8 mouse cellular contexts compared by ENCODE assay signal in the genomic region with DNA sequence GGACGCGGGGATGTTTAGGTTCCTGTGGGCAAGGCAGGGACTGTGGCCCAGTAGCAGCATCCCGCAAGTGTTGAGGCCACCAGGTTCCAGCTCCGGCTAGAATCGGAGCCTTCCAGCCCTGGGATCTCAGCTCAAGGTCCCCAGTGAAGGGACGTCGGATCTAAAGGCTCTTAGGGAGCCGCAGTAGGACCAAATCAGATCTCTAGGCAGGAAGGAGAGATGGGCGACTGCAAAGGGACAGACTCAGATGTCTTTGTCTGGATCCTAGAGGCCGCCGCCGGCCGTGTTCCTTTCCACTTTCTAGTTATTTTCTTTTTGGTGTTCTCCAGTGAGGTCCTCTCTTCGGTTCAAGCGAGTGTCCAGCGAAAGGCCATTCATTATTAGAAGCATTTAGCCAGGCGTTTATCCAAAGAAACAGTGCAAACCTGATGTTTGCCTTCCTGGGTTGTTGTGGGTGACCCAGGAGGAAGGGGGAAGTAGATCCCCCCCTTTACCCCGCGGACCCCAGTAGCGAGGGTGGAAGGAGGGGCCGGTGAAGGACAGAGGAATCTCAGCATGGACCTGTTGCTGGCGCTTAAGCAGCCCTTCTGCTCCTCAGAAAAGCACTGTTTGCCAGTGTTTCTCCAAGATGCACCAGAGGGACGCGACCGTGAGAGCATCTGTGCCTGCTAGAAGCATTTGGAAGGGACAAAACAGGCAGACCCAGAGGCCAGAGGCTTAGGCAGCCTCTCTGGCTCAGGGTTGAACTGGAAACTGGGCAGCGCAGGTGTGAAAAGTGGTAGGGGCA. TPM values are rescaled to one million over a fixed set of nuclear protein-coding genes. Genes with fewer than 3 reads are reported as not detected.
DNase-seq lines count a peak whose midpoint lies in the region; ATAC-seq and TF ChIP-seq lines count a peak whose summit lies in the region.

No protein-coding gene starts in this region.

- no peak overlapping the region for H3K27ac ChIP-seq in heart, embryonic 11.5 days (ENCODE audit: low read depth, low read length)
- no peak overlapping the region for H3K27ac ChIP-seq in heart, postnatal 0 days (ENCODE audit: low read depth)
- H3K27ac ChIP-seq in liver, postnatal 0 days (ENCODE audit: low read depth): no peak overlapping the region

- peak overlapping the region; percentile 47 for H3K4me3 ChIP-seq in heart, embryonic 11.5 days (ENCODE audit: low read depth, low read length)
- peak overlapping the region; percentile 45 for H3K4me3 ChIP-seq in heart, postnatal 0 days (ENCODE audit: low read depth, low read length)
- H3K4me3 ChIP-seq in liver, postnatal 0 days (ENCODE audit: low read depth, low read length): peak overlapping the region; percentile 48

- H3K36me3 ChIP-seq in heart, embryonic 11.5 days (ENCODE audit: control insufficient read depth, insufficient read depth, low read length): no peaks in the 10 kb centered on the region
- no peaks in the 10 kb centered on the region for H3K36me3 ChIP-seq in heart, postnatal 0 days (replicated peaks; ENCODE audit: control insufficient read depth, insufficient read depth, low read length)
- H3K36me3 ChIP-seq in liver, postnatal 0 days (replicated peaks; ENCODE audit: insufficient read depth, low read length): no peaks in the 10 kb centered on the region

- no peak overlapping the region; the same call in 1 of the 2 replicates for H3K9ac ChIP-seq in heart, embryonic 11.5 days (ENCODE audit: low read depth, low read length)
- H3K9ac ChIP-seq in heart, postnatal 0 days (replicated peaks; ENCODE audit: low read depth, low read length): no peak overlapping the region
- H3K9ac ChIP-seq in liver, postnatal 0 days (replicated peaks): no peak overlapping the region

- TF ChIP-seq CTCF in heart, postnatal 0 days (IDR thresholded peaks at IDR 0.05; ENCODE audit: low read depth): no peak
- TF ChIP-seq CTCF in liver, postnatal 0 days (IDR thresholded peaks at IDR 0.05; ENCODE audit: low read depth): no peak

- no peaks in the 10 kb centered on the region for H3K9me3 ChIP-seq in heart, embryonic 11.5 days (replicated peaks; ENCODE audit: control insufficient read depth, low read length)
- H3K9me3 ChIP-seq in heart, postnatal 0 days (replicated peaks; ENCODE audit: control insufficient read depth, low read length): no peaks in the 10 kb centered on the region
- H3K9me3 ChIP-seq in liver, postnatal 0 days (ENCODE audit: low read length): no peaks in the 10 kb centered on the region

- WGBS in heart, embryonic 11.5 days (ENCODE audit: insufficient replicate concordance): 2% methylated on average over 26 of the region's 26 CpGs
- 9% methylated on average over 26 of the region's 26 CpGs for WGBS in heart, postnatal 0 days
- 3% methylated on average over 26 of the region's 26 CpGs for WGBS in liver, postnatal 0 days (ENCODE audit: insufficient replicate concordance)

- H3K4me1 ChIP-seq in heart, embryonic 11.5 days (ENCODE audit: control insufficient read depth, insufficient read depth, low read length): peaks cover 10% of the 10 kb centered on the region
- H3K4me1 ChIP-seq in heart, postnatal 0 days (ENCODE audit: control insufficient read depth, insufficient read depth): no peaks in the 10 kb centered on the region
- H3K4me1 ChIP-seq in liver, postnatal 0 days (ENCODE audit: insufficient read depth): peaks cover 9% of the 10 kb centered on the region; the same call in 1 of the 2 replicates

- no peak for DNase-seq in heart, adult 18-20 months
- DNase-seq in ZHBTc4 (ENCODE audit: low read depth, low spot score) (peak; percentile 20), MN1 (ENCODE audit: low spot score) (no peak)
- DNase-seq in heart, postnatal 0 days (ENCODE audit: low spot score): no peak
- peak; percentile 10 for DNase-seq in liver, postnatal 0 days
- no peak for DNase-seq in frontal cortex, postnatal 10 days (ENCODE audit: low spot score in 2 of 2)
- DNase-seq in urinary bladder, postnatal 14 days (ENCODE audit: low spot score): no peak

- no peak for TF ChIP-seq EP300 in heart, postnatal 0 days (IDR thresholded peaks at IDR 0.05; ENCODE audit: low read depth)
- TF ChIP-seq EP300 in liver, postnatal 0 days (IDR thresholded peaks at IDR 0.05; ENCODE audit: low read depth): no peak

- H3K27me3 ChIP-seq in heart, embryonic 11.5 days (ENCODE audit: control insufficient read depth, insufficient read depth, low read length): peaks cover 85% of the 10 kb centered on the region
- peaks cover 99% of the 10 kb centered on the region for H3K27me3 ChIP-seq in heart, postnatal 0 days (ENCODE audit: control insufficient read depth, insufficient read depth, low read length)
- peaks cover 75% of the 10 kb centered on the region for H3K27me3 ChIP-seq in liver, postnatal 0 days (ENCODE audit: insufficient read depth, low read length)

- peak; percentile 41; the same call in 1 of the 2 replicates for ATAC-seq in heart, embryonic 11.5 days (replicated peaks; ENCODE audit: insufficient number of reproducible peaks, low FRiP score, low TSS enrichment)
- no peak for ATAC-seq in heart, postnatal 0 days (ENCODE audit: insufficient read depth, low read depth)
- no peak for ATAC-seq in liver, postnatal 0 days

- H3K4me2 ChIP-seq in heart, embryonic 11.5 days: peak overlapping the region; percentile 78
- peak overlapping the region; percentile 73 for H3K4me2 ChIP-seq in heart, postnatal 0 days (ENCODE audit: low read depth, low read length)
- H3K4me2 ChIP-seq in liver, postnatal 0 days (ENCODE audit: low read depth, low read length): peak overlapping the region; percentile 75

RNA-seq across cellular contexts. Expression of gene Nr2f2, which starts 34.3 kb away (rescaled TPM):
- polyA plus RNA-seq in heart, embryonic 11.5 days (2014; fragmentation: Nextera tagmentation; extraction: Ambion mirVana): 30.4 and 34.4 TPM in 2 replicates
- total RNA-seq in heart, adult 18-20 months (2021): 10 to 100 TPM; 13.6 to 14.8 TPM
- total RNA-seq in heart, postnatal 0 days (2014; rRNA removed; ENCODE audit: low replicate concordance): 7.5 and 8.3 TPM in 2 replicates
- 18.2 and 18.9 TPM in 2 replicates for polyA plus RNA-seq in heart, postnatal 0 days (2015; fragmentation: Nextera tagmentation; extraction: Ambion mirVana)
- 12.3 and 14.7 TPM in 2 replicates for polyA plus RNA-seq in liver, postnatal 0 days (2015; fragmentation: Nextera tagmentation; extraction: Ambion mirVana)

Comparison
In these comparisons a context has a peak if more than half of its experiments do, and no peak if none do; other contexts are left out.
1. DNase-seq: peak in ZHBTc4 (single experiment) and liver, postnatal 0 days (single experiment); none in heart, adult 18-20 months (0 of 2), heart, postnatal 0 days (single experiment), MN1 (single experiment), frontal cortex, postnatal 10 days (0 of 2) and urinary bladder, postnatal 14 days (single experiment).
2. Peak in every context shown above with its lines, with median percentiles within 50 percentile points of each other: H3K4me2 ChIP-seq and H3K4me3 ChIP-seq.